Mouse (Mus musculus) ES-E14 (cell line): ENCODE data around the gene Hsd11b2.

ENCODE experiments used
- CHD2 ChIP-seq: IDR thresholded peaks from 2 replicates; pipeline ENCODE4 v1.6.1; 2014; ENCODE audit warnings: mild to moderate bottlenecking, low read depth, low read length, inconsistent platforms
- HCFC1 ChIP-seq: IDR thresholded peaks from 2 replicates; pipeline ENCODE4 v1.6.1; 2012; ENCODE audit warnings: low read length, inconsistent platforms, borderline replicate concordance; ENCODE audit not compliant: insufficient read depth
- MAFK ChIP-seq: IDR thresholded peaks from 2 replicates; pipeline ENCODE4 v1.6.1; 2014; ENCODE audit warnings: mild to moderate bottlenecking, low read depth, low read length, inconsistent platforms; ENCODE audit not compliant: insufficient read depth
- ZC3H11A ChIP-seq: IDR thresholded peaks from 2 replicates; pipeline ENCODE4 v1.6.1; 2012; ENCODE audit warnings: low read depth, mild to moderate bottlenecking, inconsistent platforms, low read length, borderline replicate concordance
- ZNF384 ChIP-seq: IDR thresholded peaks from 2 replicates; pipeline ENCODE4 v1.6.1; 2012; ENCODE audit warnings: low read depth, low read length, inconsistent platforms

- TF ChIP-seq ZNF384, result no peak
- TF ChIP-seq ZC3H11A, result no peak
- TF ChIP-seq CHD2, result no peak
- TF ChIP-seq MAFK, result no peak
- TF ChIP-seq HCFC1, result no peak
These were observed 46.1 kb upstream of the Hsd11b2 start for GRCm38 (mm10) chr8:105472414-105472932.
